Mouse (Mus musculus): Measurements from ENCODE around the gene Nrl. TPM values are rescaled to one million over a fixed set of nuclear protein-coding genes. Genes with fewer than 3 reads are reported as not detected.
A peak's percentile ranks its signal among the peaks of the same experiment; 100 is the strongest.

The Nrl gene
- polyA plus RNA-seq, 1 experiment from 2014 or later, result not detected

DNA sequence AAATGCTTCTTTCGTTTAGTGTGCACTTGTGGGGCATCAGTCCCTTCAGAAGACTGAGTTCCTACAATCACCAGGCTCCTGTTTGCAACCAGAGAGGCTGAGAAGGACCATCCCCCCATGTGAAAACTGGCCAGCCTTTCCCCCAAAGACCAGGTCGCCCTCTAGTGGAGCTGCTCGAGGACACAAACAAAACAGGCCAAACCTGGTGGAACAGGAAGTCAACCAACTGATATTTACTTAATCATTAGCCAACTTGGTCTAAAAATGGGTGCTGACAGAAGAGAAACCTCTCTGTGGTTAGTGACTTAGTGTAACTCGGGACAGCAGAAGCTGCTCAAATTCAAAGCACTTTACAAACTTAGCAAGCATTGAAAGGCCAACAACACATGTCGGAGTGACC, 32.2 kb upstream of the Nrl start:
- Histone ChIP-seq H3K4me1 (peaks cover 17% of the 10 kb centered on the region), H3K36me3 (no peaks in the 10 kb centered on the region), H3K4me3 (replicated peaks) (no peak overlapping the region), H3K4me2 (0 out of 2 replicates have a peak overlapping the region, but pooled peaks have one; percentile 16), H3K9ac (no peak overlapping the region), H3K27me3 (replicated peaks) (no peaks in the 10 kb centered on the region), H3K27ac (peak overlapping the region; percentile 84), H3K9me3 (no peaks in the 10 kb centered on the region)
- WGBS, result 22% methylated on average over 5 of the region's 5 CpGs
- no peak for ATAC-seq (ENCODE audit: insufficient read depth, low FRiP score, low read depth)

DNA sequence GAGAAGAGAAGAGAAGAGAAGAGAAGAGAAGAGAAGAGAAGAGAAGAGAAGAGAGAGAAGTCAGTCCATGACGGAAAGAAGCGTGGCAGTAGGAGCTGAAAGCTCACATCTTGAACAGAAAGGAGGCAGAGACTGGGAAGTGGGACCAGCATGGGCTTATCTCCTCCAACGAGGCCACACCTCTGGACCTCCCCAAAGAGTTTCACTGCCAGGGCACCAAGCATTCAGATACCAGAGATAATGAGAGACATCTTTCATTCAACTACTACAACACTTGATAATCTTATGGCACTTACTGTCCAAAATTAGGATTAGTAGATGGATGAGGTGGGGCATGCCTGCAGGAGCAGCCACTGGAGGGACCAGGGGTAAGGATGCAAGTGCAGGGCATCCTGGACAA, 31.0 kb upstream of the Nrl start:
- 75% methylated on average over 3 of the region's 3 CpGs for WGBS
- Histone ChIP-seq H3K9me3 (no peaks in the 10 kb centered on the region), H3K27ac (no peak overlapping the region), H3K4me1 (peaks cover 7% of the 10 kb centered on the region; the same call in 1 of the 2 replicates), H3K4me2 (no peak overlapping the region), H3K9ac (no peak overlapping the region), H3K36me3 (no peaks in the 10 kb centered on the region; the same call in 1 of the 2 replicates), H3K27me3 (replicated peaks) (no peaks in the 10 kb centered on the region), H3K4me3 (replicated peaks) (no peak overlapping the region)
- ATAC-seq (ENCODE audit: insufficient read depth, low FRiP score, low read depth), result no peak

DNA sequence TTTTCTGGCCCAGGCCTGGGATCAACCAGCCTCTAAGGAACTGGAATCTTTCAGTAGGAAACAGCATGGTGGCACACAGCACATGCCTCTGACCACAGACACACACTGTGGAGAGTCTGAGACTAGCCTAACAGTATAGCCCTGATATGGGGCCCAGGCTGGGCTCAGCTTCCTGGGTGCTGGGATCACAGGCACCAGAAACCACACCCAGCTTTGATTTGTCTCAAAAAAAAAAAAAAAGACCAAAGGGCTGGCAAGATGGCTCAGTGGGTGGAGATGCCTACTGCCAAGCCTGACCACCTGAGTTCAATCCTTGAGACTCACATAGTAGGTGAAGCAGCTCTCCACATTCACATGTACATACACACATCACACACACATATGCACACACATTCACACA, 29.9 kb upstream of the Nrl start:
- ATAC-seq (ENCODE audit: insufficient read depth, low FRiP score, low read depth), result no peak
- H3K4me1 ChIP-seq, result peaks cover 7% of the 10 kb centered on the region; the same call in 1 of the 2 replicates

DNA sequence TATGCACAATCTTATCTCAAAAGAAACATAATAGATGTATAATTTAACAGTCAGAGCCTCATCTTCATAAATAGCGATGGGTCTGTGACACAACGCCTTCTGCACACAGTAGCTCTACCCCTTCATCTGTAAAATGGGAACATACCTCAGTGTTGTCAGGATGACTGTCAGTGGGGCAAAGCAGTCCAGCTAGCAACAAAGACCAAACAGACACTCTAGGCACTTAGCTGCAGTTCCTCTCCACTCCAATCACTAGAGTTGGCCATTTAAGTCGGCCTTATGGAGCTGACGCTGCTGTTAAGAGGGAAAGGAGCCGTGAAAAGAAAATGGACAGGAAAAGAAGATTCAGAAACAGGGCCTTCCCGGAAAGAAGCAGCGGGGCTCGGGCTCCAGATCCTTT, 27.0 kb upstream of the Nrl start:
- no peaks in the 10 kb centered on the region for H3K9me3 ChIP-seq

More for the DNA sequence above, 29.9 kb upstream of the Nrl start:
- Histone ChIP-seq H3K4me2 (no peak overlapping the region), H3K4me3 (replicated peaks) (no peak overlapping the region), H3K27ac (no peak overlapping the region), H3K27me3 (replicated peaks) (no peaks in the 10 kb centered on the region), H3K9ac (no peak overlapping the region), H3K36me3 (no peaks in the 10 kb centered on the region; the same call in 1 of the 2 replicates), H3K9me3 (no peaks in the 10 kb centered on the region)

DNA sequence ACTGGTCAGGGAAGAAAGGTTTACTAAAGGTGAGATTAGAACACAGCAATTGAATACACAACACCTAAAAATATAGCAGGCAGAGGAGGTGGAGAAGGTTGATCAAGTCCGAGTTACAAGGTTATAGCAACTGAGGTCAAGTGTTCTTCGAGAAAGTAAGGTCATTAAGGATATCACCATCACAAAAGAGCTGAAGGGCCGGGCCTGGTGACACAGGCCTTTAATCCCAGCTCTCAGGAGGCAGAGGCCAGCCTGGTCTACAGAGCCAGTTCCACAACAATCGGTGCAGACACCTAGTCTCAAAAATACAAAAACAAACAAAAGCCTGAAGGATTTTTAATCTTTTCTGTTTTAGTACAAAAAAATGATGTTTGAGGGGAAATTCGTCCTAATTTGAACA, 26.6 kb upstream of the Nrl start:
- Histone ChIP-seq H3K9me3 (no peaks in the 10 kb centered on the region), H3K27ac (no peak overlapping the region), H3K27me3 (replicated peaks) (no peaks in the 10 kb centered on the region), H3K36me3 (peaks cover 25% of the 10 kb centered on the region), H3K4me3 (replicated peaks) (no peak overlapping the region), H3K4me1 (no peaks in the 10 kb centered on the region), H3K4me2 (no peak overlapping the region), H3K9ac (no peak overlapping the region)
- WGBS, result 67% methylated on average over 5 of the region's 5 CpGs
- no peak for ATAC-seq (ENCODE audit: insufficient read depth, low FRiP score, low read depth)

More for the DNA sequence above, 27.0 kb upstream of the Nrl start:
- Histone ChIP-seq H3K27ac (no peak overlapping the region), H3K4me2 (no peak overlapping the region), H3K9ac (no peak overlapping the region), H3K4me3 (replicated peaks) (no peak overlapping the region), H3K36me3 (peaks cover 21% of the 10 kb centered on the region), H3K4me1 (no peaks in the 10 kb centered on the region), H3K27me3 (replicated peaks) (no peaks in the 10 kb centered on the region)
- 88% methylated on average over 8 of the region's 8 CpGs for WGBS
- no peak for ATAC-seq (ENCODE audit: insufficient read depth, low FRiP score, low read depth)

DNA sequence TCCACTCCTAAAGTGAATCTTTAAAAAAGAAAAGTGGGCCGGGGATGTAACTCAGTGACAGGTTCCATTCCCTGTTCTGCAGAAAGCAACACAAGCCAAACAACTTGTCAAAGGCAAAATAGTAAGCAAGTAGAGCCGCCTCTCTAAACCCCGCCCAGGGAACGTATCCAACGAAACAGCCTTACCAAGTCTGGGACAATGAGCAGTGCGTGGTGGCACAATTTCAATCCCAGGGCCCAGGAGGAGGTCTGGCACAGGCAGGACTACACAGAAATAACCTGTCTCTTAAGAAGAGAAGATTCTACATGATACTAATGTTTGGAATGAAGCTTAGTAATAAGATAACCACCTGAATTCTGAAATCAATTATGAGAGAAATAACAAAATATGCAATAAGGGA, 25.4 kb upstream of the Nrl start:
- no peaks in the 10 kb centered on the region for H3K4me1 ChIP-seq
- H3K27ac ChIP-seq, result no peak overlapping the region
- no peaks in the 10 kb centered on the region for H3K27me3 ChIP-seq (replicated peaks)
- no peak overlapping the region for H3K4me2 ChIP-seq
- 82% methylated on average over 6 of the region's 6 CpGs for WGBS
- no peak overlapping the region for H3K9ac ChIP-seq
- no peaks in the 10 kb centered on the region for H3K9me3 ChIP-seq
- H3K4me3 ChIP-seq (replicated peaks), result no peak overlapping the region
- H3K36me3 ChIP-seq, result peaks cover 35% of the 10 kb centered on the region
- no peak for ATAC-seq (ENCODE audit: insufficient read depth, low FRiP score, low read depth)

DNA sequence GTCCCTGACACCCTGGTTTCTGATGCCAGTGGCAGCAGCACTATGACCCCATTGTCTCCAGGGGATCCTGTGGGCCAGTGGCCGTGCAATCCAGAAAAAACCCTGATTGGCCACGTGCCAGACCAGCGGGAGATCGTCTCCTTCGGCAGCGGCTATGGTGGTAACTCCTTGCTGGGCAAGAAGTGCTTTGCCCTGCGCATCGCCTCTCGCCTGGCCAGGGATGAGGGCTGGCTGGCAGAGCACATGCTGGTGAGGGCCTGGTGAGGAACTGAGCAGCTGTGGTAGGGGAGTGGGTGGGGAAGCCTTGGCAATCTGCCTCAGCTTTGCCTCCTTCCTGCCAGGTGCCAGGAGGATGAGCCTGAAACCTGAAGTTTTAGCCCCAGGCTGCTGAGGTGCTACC, 19.6 kb upstream of the Nrl start:
- Histone ChIP-seq H3K27me3 (replicated peaks) (no peaks in the 10 kb centered on the region), H3K4me2 (no peak overlapping the region), H3K27ac (no peak overlapping the region), H3K9ac (no peak overlapping the region), H3K9me3 (no peaks in the 10 kb centered on the region), H3K4me3 (replicated peaks) (no peak overlapping the region), H3K36me3 (peaks cover 45% of the 10 kb centered on the region), H3K4me1 (peaks cover 17% of the 10 kb centered on the region; the same call in 1 of the 2 replicates)
- WGBS, result 80% methylated on average over 9 of the region's 9 CpGs
- ATAC-seq (ENCODE audit: insufficient read depth, low FRiP score, low read depth), result no peak

DNA sequence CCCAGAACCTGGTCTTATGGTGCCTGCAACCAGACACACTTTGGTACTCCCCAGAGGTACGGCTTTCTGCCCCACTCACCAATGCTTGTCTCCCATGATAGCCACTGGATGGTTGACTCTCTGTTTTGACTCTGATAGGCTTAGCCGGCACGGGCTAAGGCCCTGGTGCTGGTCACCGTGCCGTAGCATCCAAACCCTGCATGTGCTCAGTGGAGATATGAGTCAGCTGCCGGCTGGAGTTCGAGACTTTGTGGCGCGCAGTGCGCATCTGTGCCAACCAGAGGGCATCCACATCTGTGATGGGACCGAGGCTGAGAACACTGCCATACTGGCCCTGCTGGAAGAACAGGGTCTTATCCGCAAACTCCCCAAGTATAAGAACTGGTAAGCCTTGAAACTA, 17.5 kb upstream of the Nrl start:
- no peak for ATAC-seq (ENCODE audit: insufficient read depth, low FRiP score, low read depth)
- H3K36me3 ChIP-seq, result peaks cover 28% of the 10 kb centered on the region; the same call in 1 of the 2 replicates

DNA sequence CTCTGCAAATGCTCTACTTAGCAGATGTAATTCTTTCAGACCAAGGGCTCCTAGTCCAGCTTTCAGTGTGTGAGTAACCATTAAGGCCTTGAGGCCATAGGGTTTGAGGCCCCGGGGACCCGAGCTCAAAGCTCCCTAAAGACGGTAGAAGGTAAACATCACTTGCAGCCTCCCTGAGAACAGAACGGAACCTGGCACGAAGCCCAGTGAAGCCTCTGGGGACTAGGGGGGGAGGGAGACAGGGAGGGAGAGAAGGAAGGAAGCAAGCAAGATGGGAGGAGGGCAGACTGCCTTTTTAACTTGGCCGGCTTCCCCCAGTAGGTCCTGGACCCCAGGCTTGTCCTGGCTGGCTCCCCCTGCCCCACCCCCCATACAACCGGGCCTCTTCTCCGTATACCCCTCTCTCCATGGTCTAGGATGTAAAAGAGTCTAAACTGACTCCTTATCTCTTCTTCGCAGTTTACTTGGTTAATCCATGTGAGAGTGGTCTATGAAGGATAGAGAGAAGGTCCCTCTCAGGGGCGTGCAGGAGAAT, 16.1 kb upstream of the Nrl start:
- peak; percentile 31 for ATAC-seq (ENCODE audit: insufficient read depth, low FRiP score, low read depth)
- H3K27ac ChIP-seq, result peak overlapping the region; percentile 95
- peaks cover 18% of the 10 kb centered on the region; the same call in 1 of the 2 replicates for H3K4me1 ChIP-seq
- peaks cover 17% of the 10 kb centered on the region; the same call in 1 of the 2 replicates for H3K36me3 ChIP-seq
- peak overlapping the region; percentile 82 for H3K4me2 ChIP-seq
- H3K9ac ChIP-seq, result peak overlapping the region; percentile 76; the same call in 1 of the 2 replicates
- no peaks in the 10 kb centered on the region for H3K9me3 ChIP-seq
- WGBS, result 2% methylated on average over 10 of the region's 10 CpGs
- H3K27me3 ChIP-seq (replicated peaks), result no peaks in the 10 kb centered on the region
- H3K4me3 ChIP-seq (replicated peaks), result peak overlapping the region; percentile 73

More for the DNA sequence above, 17.5 kb upstream of the Nrl start:
- H3K4me2 ChIP-seq, result no peak overlapping the region
- H3K9ac ChIP-seq, result no peak overlapping the region
- peaks cover 18% of the 10 kb centered on the region; the same call in 1 of the 2 replicates for H3K4me1 ChIP-seq
- no peaks in the 10 kb centered on the region for H3K27me3 ChIP-seq (replicated peaks)
- 91% methylated on average over 12 of the region's 12 CpGs for WGBS
- H3K4me3 ChIP-seq (replicated peaks), result no peak overlapping the region
- H3K9me3 ChIP-seq, result no peaks in the 10 kb centered on the region
- no peak overlapping the region for H3K27ac ChIP-seq

DNA sequence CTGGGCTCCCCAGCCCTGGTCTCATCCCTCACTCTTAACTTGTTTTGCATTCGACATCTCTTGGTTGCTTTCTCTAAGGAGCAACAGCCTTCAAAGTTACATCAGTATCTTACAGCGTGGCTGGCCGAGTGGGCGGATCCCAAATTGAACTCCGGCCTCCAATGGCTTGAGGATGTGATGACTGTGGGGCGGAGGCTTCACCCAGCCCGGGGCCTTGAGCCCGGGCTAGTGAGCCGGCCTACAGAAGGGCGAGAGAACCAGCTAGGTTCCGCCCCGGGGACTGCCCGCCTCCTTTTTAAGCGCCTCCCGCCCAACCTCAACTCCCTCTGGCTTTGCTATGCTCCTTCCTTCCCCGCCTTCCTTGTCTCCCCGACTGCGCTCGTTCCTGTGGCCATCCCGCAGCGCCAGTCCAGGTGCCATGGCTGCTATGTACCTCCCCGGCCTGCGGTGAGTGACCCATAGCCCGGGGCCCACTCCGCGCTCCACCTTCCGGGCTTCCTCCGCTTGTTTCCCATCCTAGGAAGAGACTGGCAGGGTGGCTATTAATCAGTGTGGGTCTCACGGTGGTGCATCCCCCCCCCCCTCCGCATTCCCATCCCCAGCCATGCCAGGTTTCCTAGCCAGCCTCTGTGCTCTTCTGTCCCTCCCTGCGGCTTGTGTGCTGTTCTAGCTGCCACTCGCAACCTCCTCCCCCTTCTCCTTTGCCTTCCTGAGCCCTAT, 15.4 kb upstream of the Nrl start, which contains the start of gene Pck2:
Gene Pck2 (plus strand): TSS at position 200 of the 720 bp plus-strand sequence.
- Histone ChIP-seq H3K36me3 (peaks cover 12% of the 10 kb centered on the region; the same call in 1 of the 2 replicates), H3K27ac (peak within 1 kb of the TSS; percentile 95), H3K4me3 (replicated peaks) (peak within 1 kb of the TSS; percentile 73), H3K9ac (peak within 1 kb of the TSS; percentile 76), H3K4me1 (peaks cover 18% of the 10 kb centered on the region; the same call in 1 of the 2 replicates), H3K4me2 (peak within 1 kb of the TSS; percentile 82), H3K9me3 (no peaks in the 10 kb centered on the region), H3K27me3 (replicated peaks) (no peaks in the 10 kb centered on the region)
- under 1% methylated on average over 32 of the region's 32 CpGs for WGBS
- peak; percentile 95 for ATAC-seq (ENCODE audit: insufficient read depth, low FRiP score, low read depth)

DNA sequence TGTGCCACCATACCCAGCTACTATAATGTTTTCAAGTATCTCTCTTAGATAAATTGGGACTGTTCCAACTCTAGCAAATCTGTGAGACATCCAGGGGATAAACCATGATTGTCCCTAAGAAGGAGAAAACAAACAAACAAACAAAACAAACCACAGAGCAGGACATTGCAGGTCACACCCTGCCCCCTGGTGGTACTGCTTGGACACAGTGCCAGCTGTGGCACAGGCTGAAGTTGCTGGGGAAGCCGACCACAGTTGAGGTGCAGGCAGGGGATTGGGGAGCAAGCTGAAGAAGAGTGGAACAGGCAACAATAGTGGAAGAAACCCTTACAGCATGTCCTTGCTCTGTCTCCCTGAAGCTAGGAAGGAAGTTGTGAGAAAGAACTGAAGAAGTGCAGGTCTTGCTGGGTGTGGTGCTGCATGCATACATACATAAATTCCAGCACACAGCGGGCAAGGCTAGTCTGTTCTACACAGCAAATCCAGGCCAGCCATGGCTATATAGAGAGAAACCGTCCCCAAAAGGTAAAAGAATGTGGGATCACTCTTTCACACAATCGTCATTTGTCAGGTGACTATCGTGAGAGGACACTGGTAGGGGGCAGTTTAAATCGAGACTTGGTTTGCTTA, 11.4 kb upstream of the Nrl start:
- no peaks in the 10 kb centered on the region for H3K9me3 ChIP-seq
- H3K4me3 ChIP-seq (replicated peaks), result no peak overlapping the region
- no peaks in the 10 kb centered on the region for H3K36me3 ChIP-seq
- 49% methylated on average over 6 of the region's 6 CpGs for WGBS
- H3K4me1 ChIP-seq, result 0 out of 2 replicates have a peak, but pooled peaks cover 12% of the 10 kb centered on the region
- no peak for ATAC-seq (ENCODE audit: insufficient read depth, low FRiP score, low read depth)
- no peaks in the 10 kb centered on the region for H3K27me3 ChIP-seq (replicated peaks)
- H3K4me2 ChIP-seq, result no peak overlapping the region
- H3K27ac ChIP-seq, result no peak overlapping the region
- no peak overlapping the region for H3K9ac ChIP-seq

DNA sequence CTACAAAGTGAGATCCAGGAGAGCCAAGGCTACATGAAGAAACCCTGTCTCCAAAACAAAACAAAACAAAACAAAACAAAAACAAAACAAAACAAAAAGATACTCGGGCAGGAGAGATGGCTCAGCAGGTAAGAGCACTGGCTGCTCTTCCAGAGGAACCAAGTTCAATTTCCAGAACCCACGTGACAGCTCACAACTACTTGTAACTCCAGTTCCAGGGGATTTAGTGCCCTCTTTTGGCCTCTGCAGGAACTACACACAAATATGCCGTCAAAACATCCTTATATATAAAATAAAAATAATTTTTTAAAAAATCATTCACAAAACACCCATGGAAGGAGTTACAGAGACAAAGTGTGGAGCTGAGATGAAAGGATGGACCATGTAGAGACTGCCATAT, 3.2 kb upstream of the Nrl start:
- ATAC-seq (ENCODE audit: insufficient read depth, low FRiP score, low read depth), result no peak
- Histone ChIP-seq H3K9me3 (no peaks in the 10 kb centered on the region), H3K27me3 (replicated peaks) (peaks cover 12% of the 10 kb centered on the region; the same call in 1 of the 2 replicates), H3K4me1 (no peaks in the 10 kb centered on the region), H3K36me3 (no peaks in the 10 kb centered on the region), H3K27ac (no peak overlapping the region), H3K4me3 (replicated peaks) (no peak overlapping the region), H3K9ac (no peak overlapping the region), H3K4me2 (no peak overlapping the region)
- WGBS, result 24% methylated on average over 3 of the region's 3 CpGs

Data from stomach, embryonic 15.5 days (tissue).